Mouse (Mus musculus) monocyte, adult 2 months (primary cell): ENCODE results near the gene Als2.

Source experiments
- DNase-seq, 2 experiments: peaks; one replicate each; pipeline ENCODE4 v3.0.0; 2022; ENCODE audit warnings: low spot score in 2 of 2, low read depth in 1 of 2

Gene Als2

GRCm38 (mm10) chr1:59166232-59166905, 70.7 kb downstream of the Als2 start:
- no peak for DNase-seq

GRCm38 (mm10) chr1:59163918-59164317, 73.1 kb downstream of the Als2 start:
- DNase-seq, result no peak

- no peak for DNase-seq
Measured at GRCm38 (mm10) chr1:59163030-59163461, 74.0 kb downstream of the Als2 start, which contains the start of gene Mpp4. Gene Mpp4, minus strand, starts transcription at chr1:59163389.

GRCm38 (mm10) chr1:59162309-59163024, 74.6 kb downstream of the Als2 start:
- no peak for DNase-seq

- no peak for DNase-seq
Measured at GRCm38 (mm10) chr1:59161396-59161795, 75.6 kb downstream of the Als2 start.

GRCm38 (mm10) chr1:59160871-59161270, 76.2 kb downstream of the Als2 start:
- DNase-seq, result no peak

GRCm38 (mm10) chr1:59159136-59159535, 77.9 kb downstream of the Als2 start:
- no peak for DNase-seq

- no peak for DNase-seq
Measured at GRCm38 (mm10) chr1:59158498-59158897, 78.5 kb downstream of the Als2 start.

GRCm38 (mm10) chr1:59157846-59158245, 79.2 kb downstream of the Als2 start:
- no peak for DNase-seq

- DNase-seq, result no peak
Measured at GRCm38 (mm10) chr1:59152346-59152745, 84.7 kb downstream of the Als2 start.

GRCm38 (mm10) chr1:59150542-59150941, 86.5 kb downstream of the Als2 start:
- no peak for DNase-seq

- no peak for DNase-seq
Measured at GRCm38 (mm10) chr1:59144543-59144942, 92.5 kb downstream of the Als2 start.

- DNase-seq, result peak; percentile 22 to 35
Measured at GRCm38 (mm10) chr1:59142809-59143208, 94.2 kb downstream of the Als2 start.

GRCm38 (mm10) chr1:59134419-59134818, 102.6 kb downstream of the Als2 start:
- DNase-seq, result no peak

- DNase-seq, result no peak
Measured at GRCm38 (mm10) chr1:59128879-59129278, 108.2 kb downstream of the Als2 start.

- DNase-seq, result no peak
Measured at GRCm38 (mm10) chr1:59125558-59125957, 111.5 kb downstream of the Als2 start.

GRCm38 (mm10) chr1:59119720-59120457, 117.1 kb downstream of the Als2 start, which contains the start of gene Tmem237:
Gene Tmem237, minus strand, starts transcription at chr1:59120408.
- DNase-seq, result peak; percentile 40 to 65
